Mouse (Mus musculus) cerebellum, postnatal 4 days (tissue): ENCODE measurements around the gene Mansc4.

Source experiments
- DNase-seq, 2 experiments: peaks; one replicate each; pipeline ENCODE4 v3.0.0; 2022; ENCODE audit warnings: low spot score in 2 of 2, mixed read lengths in 1 of 2

Mansc4 gene

DNA sequence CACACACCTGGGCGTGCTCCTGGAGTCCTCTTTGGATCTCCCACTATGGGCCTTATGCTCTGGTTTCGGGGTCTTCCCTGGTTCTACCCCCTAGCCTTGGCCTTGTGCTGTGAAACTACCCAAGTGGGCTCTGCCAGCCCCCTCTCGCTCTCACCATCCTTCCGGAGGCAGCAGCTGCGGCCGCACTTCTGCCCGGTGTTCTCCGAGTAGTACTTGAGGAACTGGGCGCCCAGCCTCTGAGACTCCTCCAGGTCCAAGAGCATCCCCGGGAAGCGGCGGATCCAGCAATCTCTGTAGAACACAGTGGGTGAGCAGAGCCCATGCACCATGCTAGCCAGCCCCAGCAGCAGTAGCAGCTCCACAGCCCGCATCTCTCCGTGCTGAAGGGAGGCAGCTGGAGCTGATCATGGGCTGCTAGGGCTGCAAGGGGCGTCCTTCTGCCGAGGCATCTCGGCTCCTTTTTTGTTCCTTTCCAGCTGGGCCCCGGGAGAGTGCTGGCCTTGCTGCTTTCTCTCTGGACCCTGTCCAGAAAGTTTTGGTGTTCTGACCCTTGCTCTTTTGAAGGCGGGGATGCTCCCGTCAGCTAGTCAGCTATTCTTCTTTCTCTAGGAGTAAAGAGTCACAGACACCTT is at the start of gene Mansc4:
Mansc4 (minus strand) TSS at position 439 of the 632 bp plus-strand sequence.
- DNase-seq, result peak in 1 of 2 experiments; percentile 10

DNA sequence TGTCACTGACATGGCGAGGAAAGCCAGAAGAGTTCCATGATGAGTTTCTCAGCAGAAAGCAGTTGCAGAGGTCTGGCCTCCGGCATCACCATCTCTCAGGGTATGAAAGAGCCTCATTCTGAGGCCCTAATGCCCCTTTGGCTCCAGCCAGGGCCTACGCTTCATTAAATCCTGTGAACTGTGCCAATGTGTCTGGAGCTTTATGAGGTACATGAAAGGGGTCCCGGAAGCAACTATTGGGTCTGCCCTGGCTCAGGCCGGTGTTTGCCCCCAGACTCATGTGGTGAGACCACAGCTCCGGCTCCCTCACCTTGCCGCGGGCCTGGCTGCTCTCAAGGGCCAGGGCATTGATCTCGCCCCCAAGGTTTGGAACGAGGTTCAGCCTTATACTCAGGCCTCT is 40.4 kb upstream of the Mansc4 start:
- no peak for DNase-seq

DNA sequence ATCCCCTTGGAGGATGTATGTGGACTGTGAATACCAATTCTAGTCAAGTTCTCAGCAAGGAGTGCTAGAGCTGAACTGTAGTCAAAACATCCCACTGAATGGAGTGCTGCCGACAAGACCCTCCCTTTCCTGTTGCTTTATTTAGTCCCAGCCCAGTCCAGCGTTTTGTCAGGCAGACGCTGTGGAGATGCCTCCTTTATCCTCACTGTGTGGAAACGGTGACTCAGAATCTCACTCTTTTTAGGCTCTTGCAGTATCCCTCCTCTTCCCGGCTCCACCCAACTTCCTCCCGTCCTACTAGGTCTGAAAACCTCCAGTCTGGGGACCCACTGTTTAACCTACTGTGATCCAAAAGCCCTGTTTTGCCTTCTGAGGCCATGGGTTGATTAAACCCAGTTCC is 34.5 kb upstream of the Mansc4 start:
- no peak for DNase-seq

DNA sequence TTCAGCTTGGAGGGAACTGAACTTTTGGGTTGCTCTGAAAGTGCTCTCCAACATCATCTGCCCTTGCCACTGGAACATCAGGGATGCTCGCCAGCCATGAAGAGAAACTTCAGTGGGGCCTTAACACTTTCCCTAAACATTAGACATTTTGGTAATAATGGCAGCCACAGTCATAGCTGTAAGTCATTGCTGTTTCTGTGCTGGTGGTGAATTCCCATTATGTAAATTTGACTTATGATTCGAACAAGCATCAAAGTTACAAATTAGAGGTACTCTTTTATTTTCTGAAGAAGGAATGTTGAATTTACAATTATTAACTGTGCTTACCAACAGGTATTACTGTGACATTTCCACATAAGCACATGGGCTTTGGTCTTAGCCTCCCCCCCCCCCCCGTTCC is 31.4 kb upstream of the Mansc4 start:
- no peak for DNase-seq

DNA sequence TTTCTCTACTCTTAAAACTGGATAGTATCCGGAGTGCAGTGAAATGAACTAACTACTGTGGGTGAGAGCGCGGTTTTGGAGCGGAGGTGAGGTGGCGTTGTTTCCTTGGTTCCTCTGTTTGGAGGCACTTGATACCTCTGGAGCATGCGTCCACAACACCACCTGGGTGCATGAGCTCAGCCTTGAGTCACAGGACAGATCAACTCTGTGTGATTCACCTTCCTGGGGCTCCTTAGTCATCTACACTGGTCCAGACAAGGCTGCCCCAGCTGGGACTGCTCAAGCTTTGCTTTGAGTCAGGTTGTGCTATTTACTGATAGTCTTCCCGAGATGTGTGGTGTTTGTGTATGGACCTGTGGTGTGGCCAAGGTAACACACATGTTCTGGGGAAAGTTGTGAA is 30.9 kb upstream of the Mansc4 start:
- DNase-seq, result no peak

DNA sequence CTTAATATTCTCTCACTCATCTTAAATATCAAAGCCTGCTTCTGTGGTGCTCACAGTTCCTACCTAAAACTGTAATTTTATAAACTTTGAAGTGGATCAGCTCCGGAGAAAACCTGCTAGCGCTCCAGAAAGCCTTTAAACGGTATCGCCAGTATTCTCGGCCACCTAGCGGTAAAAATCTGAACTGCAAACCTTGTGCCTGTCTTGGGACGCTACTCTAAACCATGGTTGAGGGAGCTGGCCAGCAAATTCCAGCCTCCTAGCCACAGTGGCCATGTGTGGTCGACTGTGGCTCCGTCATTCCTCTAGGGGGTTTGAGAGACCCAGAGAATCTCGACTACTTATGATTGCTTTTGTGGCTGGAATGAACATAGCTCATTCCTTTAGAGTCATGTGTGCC is 29.7 kb upstream of the Mansc4 start:
- DNase-seq, result peak; percentile 85 to 88

DNA sequence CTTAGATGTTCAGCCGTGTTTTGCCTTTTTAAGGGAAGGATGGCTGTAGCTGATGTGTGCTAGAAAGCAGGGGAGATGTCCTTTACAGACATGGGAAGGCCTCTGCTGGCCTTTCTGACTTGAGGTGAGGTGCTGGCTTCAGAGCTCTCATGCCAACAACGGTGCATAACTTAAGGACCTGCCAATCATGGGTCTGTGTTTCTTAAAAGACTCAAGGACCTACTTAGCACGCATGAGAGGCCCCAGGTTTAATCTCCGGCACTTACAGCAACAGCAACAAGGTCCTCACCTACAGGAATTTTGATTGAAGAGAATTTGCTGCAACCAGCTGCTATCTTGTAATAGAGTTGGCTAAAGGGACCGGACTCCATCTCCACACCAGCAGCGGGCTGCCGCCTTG is 22.5 kb upstream of the Mansc4 start:
- no peak for DNase-seq

DNA sequence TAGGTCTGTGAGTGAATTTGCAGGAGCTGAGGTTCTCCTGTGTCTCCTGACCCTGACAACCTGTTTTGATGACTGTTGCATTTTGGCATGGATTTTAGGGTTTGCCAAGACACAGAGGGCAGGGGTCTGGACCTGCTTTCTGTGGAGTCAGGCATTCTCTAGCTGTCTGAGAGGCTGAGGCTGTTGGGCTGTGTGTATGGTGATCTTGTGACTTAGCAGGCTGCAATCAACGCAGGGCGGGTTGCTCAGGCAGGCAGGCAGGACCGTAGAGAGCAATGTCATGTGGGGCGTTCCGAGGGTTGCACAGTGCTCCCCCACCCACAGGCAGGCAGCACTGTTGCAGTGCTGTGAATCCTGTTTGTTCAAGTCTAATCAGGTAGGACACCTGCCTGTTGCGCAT is 19.9 kb upstream of the Mansc4 start:
- DNase-seq, result no peak

DNA sequence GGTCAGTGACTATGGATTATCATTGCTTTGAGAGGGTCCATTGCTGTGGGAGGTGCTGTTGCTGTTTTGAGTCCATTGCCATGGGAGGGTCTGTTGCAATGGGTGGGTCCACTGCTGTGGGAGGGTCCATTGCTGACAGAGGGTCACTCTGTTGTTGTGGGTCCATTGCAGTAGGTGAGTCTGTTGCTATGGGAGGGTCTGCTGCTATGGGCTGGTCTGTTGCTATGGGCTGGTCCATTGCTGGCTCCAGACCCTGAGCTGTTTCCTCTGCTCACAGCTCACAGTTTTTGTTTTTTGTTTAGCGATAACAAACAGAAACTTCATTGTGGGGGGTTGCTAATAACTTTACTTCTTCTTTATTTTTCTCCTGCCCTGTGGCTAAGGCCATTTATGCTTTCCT is 18.7 kb upstream of the Mansc4 start:
- DNase-seq, result no peak

DNA sequence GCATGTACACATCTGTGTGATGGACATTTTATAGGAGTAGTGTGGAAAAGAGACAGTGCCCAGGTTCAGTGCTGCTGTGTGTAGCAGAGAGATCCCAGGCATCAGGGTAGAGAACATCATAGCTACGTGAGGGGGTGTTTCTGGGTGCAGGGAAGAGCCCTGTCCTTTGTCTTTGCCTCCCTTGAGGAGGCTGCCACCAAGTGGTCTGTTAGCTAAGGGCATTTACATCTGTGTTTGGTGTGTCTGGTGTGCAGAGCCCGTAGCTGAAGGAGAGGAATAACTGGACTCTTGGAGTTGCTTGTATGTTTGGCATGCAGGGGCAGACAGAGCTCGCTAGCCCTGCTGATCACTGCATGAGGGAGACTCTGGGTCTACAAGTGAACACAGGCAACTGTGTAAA is 15.5 kb upstream of the Mansc4 start:
- no peak for DNase-seq

DNA sequence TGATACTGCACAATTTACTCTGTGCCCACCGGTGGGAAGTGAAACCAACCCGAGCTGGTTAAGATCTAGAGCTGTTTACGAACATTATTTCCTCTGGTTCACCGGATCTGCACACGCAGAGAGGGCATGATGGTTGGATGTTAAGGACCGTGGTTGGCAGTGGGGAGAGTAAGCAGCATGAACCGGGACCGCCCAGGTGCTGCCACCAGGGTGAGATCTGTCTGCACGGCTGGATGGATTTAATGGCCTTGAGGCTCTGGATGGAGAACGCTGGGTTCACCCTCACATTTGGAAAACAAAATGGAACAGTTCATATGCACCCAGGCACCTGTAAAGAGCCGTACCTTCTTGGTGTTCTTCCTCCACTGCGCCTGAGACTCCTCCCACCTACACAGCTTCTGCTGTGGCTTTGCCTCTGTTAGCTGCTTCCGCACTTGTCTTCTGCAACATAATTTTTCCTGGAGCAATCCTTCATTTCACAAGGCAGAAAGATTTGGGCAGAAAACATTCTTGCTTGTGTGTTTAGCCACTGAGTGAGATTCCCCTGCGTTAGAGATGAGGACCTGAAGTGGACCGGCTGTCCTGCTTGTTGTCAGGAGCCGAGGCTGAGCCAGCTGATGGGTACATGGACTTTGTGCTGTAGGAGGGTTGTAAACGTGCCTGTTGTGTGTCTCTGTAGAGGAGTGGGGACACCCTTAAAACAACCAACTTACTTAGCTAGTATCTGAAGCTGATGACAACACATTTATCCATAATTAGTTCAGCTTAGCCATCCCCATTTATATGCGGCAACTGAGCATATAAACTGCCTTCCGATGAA is 12.8 kb upstream of the Mansc4 start:
- DNase-seq, result no peak

DNA sequence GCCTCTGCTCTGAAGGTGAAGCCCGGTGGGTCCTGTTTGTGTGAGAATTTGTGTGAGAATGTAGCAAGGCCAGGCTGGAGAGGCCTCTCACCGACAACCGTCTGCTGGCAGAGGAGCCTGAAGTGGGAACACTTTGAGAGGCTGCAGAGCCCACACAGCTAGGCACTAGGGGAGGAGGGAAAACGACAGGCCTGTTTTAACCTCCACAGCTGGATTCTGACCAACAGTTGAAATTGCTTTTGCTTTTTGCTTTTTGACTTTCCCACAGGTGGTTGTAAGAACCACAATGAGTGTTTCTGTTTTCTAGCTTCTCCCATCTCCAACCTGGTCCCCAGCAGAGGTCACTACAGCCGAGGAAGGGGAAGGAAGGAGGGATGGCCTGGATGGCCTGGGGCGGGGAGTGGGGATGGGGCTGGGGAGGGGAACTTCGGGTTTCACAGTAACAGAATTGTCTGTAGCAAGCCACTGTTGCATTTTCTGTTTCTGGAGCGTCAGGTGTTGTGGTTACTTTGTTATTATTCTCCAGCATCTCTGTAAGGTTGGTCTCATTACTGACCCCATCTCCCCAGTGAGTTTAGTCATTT is 10.6 kb upstream of the Mansc4 start:
- DNase-seq, result no peak

DNA sequence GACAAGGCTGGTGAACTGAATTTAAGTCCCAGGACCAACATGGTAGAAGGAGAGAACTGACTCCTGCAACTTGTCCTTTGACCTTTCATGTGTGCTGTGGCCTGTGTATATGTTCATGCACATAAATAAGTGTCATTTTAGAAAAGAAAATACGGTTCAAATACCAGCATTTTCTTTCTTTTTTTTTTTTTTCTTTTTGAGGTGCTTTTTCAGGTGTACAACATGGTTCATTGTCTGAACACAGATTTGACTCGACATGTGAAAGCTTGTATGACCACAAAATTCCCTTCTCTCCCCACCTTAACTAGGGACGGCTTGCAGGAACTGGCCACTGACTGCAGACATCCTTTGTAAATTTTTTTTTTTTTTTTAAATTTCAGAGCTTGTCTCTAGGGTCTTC is 10.1 kb upstream of the Mansc4 start:
- no peak for DNase-seq

DNA sequence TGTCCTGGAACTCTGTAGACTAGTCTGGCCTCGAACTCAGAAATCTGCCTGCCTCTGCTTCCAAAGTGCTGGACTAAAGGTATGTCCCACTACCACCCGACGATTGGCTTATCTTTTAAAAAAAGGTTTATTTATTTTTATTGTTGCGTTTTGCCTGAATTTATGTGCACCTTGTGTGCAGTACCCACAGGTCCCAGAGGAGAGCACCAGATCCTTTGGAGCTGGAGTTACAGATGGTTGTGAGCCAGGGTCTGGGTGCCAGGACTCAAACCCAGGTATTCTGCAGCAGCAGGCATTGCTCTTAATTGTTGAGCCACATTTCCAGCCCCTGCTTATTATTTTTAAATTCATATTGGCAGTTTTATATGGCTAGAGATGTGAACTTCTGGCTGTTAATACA is 9.3 kb upstream of the Mansc4 start:
- no peak for DNase-seq

DNA sequence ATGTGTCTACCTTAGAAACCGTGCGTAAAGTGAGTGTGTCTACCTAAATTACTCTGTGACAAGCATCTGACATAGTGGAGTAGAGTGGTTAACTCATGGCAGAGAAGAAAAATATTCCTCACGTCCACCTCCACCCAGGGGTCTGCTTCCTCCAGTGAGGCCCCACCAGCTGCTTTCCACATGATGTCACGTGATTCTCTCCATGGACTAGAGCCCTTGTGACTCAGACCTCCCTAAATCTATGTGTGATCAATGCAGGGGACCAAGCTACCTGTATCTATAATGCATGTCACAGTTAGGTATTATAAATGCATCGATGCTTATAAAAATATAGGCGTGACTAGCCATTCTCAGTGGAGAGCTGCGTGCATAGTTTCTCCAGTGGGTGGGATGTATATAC is 7.9 kb upstream of the Mansc4 start:
- DNase-seq, result no peak

DNA sequence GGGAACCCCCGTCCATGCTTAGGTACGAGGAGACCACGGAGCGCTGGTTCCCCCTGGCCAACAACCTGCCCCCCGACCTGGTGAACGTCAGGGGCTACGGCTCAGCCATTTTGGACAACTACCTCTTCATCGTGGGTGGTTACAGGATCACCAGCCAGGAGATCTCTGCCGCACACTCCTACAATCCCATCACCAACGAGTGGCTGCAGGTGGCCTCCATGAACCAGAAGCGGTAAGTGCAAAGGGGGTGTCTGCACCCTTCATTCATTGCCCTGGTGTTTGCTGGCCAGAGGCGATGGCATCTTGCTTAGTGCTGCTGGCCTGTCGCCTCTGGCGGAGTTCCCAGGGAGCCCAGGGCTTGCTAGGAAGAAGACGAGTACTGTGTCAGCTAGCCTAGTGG is 5.3 kb upstream of the Mansc4 start:
- DNase-seq, result peak; percentile 31 to 62

DNA sequence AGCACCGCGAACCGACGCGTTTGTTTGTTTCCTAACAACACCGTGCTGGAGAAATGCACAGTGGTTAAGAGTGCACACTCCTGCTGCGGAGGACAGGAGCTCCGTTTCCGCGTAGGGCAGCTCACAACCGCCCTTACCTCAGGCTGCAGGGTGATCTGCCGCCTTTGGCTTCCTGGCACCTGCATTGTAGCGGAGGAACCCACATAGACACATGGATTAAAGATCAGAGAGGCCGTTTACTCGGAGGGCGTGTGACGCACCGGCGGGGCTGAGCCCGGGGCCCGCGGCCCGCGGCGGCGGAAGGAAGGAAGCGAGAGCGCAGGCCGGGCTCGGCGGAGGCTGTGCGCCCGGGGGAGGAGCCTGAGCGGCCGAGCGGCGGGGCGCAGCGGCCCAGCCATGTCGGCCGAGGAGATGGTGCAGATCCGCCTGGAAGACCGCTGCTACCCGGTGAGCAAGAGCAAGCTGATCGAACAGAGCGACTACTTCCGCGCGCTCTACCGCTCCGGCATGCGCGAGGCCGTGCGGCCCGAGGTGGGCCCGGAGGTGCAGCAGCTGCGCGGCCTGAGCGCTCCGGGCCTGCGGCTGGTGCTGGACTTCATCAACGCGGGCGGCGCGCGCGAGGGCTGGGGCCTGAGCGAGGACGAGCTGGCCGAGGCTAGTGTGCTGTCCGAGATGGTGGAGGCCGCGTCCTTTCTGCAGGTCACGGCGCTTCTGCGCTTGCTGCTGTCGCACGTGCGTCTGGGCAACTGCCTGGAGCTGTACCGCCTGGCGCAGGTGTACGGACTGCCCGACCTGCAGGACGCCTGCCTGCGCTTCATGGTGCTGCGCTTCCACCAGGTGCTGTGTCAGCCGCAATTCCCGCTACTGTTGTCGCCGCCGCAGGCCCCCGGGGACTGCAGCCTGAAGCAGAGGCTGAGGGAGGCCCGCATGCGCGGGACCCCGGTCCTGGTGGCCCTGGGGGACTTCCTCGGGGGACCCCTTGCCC is 4.6 kb upstream of the Mansc4 start, which contains the start of gene Klhl42:
Klhl42 (plus strand) TSS at position 244 of the 985 bp plus-strand sequence.
- DNase-seq, result peak; percentile 32 to 72

DNA sequence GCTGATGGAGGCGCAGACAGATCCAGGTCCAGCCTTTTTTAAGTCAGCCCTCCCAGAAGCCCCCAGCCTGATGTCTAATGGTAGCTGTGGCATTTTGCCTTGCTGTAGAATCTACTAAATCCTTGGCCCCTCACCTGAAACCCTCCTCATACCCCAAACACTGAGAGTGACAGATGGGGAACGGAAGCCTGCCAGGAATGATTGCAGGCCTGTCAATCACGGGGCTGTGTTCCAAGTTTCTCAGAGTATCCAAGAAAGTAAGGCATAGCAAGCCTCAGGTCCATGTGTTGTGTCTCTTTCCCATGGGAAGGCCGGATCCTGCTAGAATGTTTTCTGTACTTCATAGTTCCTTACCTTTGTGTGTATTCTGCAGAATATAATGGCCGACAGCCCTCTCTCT is 3.4 kb upstream of the Mansc4 start:
- DNase-seq, result peak in 1 of 2 experiments; percentile 16

DNA sequence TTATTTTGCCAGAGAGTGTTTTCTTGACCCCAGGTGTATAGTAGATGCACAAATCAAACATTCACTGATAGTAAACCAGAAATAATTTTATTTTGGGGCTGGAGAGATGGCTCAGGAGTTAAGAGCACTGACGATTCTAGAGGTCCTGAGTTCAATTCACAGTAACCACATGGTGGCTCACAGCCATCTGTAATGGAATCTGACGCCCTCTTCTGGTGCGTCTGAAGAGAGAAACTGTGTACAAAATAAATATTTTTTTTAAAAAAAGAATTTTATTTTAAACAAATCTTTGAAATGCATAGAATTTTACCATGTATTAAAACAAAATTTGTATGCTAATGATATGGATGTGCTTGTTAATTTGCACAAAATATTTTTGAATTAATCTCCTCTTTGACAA is 1.7 kb upstream of the Mansc4 start:
- DNase-seq, result no peak

DNA sequence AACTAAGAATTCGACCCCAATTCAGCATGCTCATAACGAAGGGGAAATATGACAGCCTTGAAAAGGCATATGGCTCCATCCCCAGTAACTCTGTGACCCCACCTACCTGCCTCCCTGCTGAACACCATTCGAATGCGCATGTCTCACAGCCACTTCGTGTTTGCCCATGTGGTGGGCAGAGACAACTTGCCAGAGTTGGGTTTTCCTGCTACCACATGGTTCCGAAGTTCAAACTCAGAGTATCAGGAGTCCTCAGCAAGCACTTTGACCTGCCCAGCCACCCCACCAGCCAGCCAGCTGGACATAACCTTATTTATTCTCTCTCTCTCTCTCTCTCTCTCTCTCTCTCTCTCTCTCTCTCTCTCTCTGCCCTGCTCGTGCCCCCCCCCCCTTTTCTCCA is 904 bp upstream of the Mansc4 start:
- no peak for DNase-seq

DNA sequence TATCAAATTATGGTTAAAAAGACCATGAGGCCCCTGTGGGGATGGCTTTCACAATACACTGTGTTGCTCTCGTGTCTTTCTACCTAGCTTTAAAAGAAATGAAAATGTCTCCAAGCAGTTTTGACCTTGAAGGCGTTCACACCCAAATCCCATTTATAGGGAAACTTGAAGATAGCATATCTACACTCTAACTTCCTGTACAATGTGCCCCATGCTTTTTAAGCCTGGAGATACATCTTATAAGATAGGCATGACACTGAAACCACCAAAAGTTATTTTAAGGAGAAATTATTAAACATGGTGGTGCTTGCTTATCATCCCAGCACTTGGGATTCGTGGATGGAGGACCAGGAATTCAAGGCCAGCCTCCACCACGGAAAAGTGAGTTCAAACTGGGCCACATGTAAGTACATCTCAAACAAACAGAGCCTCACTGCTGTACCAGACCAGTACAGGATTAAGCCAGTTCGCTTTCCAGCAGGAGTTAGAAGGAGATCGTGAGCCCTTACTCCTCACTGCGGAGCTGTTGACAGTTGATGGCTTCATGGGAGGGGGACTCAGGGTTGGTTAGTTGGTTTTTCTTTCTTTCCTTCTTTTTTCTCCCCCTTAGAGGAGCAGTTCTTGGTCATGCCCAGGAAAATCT is 1.3 kb downstream of the Mansc4 start:
- no peak for DNase-seq
